Mouse (Mus musculus) liver, embryonic 14.5 days (tissue): Measurements from ENCODE around the gene Zscan25.
A peak's percentile ranks its signal among the peaks of the same experiment; 100 is the strongest.

Experiments
- CTCF ChIP-seq: IDR thresholded peaks from 2 replicates; pipeline ENCODE4 v1.5.1; 2016; ENCODE audit warnings: antibody characterized with exemption, low read depth, control low read depth
- EP300 ChIP-seq: IDR thresholded peaks from 2 replicates; pipeline ENCODE4 v1.6.1; 2016; ENCODE audit warnings: antibody characterized with exemption, low read depth

GRCm38 (mm10) chr5:145280371-145281143, at the start of gene Zscan25:
- no peak for TF ChIP-seq CTCF
- TF ChIP-seq EP300 = peak; percentile 38; the same call in 1 of the 2 replicates
